Mouse (Mus musculus): ENCODE data around the gene Ang4.

The Ang4 gene

GRCm38 (mm10) chr14:51773490-51773889, at the start of gene Ang4:
Ang4 (minus strand) TSS chr14:51773590.
- in situ Hi-C loops (cut with MboI; ENCODE audit: low pct_unique_long_range_greater_than_20kb in 1 of 2, low sequenced_read_pairs in 2 of 2, unreplicated experiment in 1 of 2) = loop anchor here (5.0 to 10.0 kb wide), 2 partner anchors 676 to 679 kb away; partner anchors contain the start of genes Ang (in 1 of the 2) and Rnase4 (in 1 of the 2)

- in situ Hi-C loops (cut with MboI; ENCODE audit: low pct_unique_long_range_greater_than_20kb in 1 of 2, low sequenced_read_pairs in 2 of 2, unreplicated experiment in 1 of 2) = no loop called here
These were observed 26.4 kb upstream of the Ang4 start, which contains the start of gene AY358078 for GRCm38 (mm10) chr14:51799746-51800145. AY358078 (plus strand) TSS chr14:51800046.

GRCm38 (mm10) chr14:51794106-51794505, 20.7 kb upstream of the Ang4 start:
- in situ Hi-C loops (cut with MboI; ENCODE audit: low pct_unique_long_range_greater_than_20kb in 1 of 2, low sequenced_read_pairs in 2 of 2, unreplicated experiment in 1 of 2) = no loop called here

GRCm38 (mm10) chr14:51789196-51789595, 15.8 kb upstream of the Ang4 start:
- in situ Hi-C loops (cut with MboI; ENCODE audit: low pct_unique_long_range_greater_than_20kb in 1 of 2, low sequenced_read_pairs in 2 of 2, unreplicated experiment in 1 of 2) = loop anchor here in 1 of 2 experiments (5.0 kb wide), 1 partner anchor 68 kb away; no protein-coding TSS in a partner anchor

DNA sequence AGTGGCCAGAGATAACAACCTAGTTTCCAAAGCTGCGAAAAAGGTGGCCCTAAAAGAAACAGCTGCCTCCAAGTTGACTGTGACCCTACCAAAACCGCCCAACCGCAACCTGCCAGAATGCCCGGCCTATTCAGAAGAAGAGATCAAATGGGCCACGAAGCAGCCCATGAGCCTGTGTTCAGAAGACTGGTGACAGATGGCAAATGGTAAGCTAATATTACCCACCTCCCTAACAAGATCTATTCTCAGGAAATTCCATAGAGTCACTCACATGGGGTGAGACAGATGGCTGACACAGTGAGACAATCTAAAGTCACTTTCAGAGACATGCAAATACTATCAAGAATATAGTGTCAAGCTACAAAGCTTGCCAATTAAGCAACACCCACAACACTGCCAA, 13.7 kb upstream of the Ang4 start:
- in situ Hi-C loops (cut with MboI; ENCODE audit: low pct_unique_long_range_greater_than_20kb in 1 of 2, low sequenced_read_pairs in 2 of 2, unreplicated experiment in 1 of 2) = loop anchor here in 1 of 2 experiments (5.0 kb wide), 1 partner anchor 70 kb away; no protein-coding TSS in a partner anchor

DNA sequence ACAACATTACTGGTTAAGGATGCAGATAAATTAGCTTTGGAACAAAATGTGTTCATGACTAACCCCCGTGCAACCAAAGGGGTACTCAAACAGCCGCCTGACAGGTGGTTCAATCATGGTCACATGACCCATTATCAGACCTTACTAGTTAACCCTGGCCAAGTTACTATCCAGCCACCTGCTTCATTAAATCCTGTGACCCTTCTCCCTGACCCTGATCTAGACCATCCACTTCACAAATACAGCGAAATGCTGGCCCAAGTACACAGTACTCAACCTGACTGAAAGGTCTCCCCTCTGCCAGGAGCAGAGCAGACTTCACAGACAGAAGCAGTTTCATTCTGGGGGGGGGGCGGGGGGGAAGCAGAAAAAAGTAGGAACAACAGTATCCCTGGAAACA, 12.9 kb upstream of the Ang4 start:
- in situ Hi-C loops (cut with MboI; ENCODE audit: low pct_unique_long_range_greater_than_20kb in 1 of 2, low sequenced_read_pairs in 2 of 2, unreplicated experiment in 1 of 2) = loop anchor here in 1 of 2 experiments (5.0 kb wide), 1 partner anchor 71 kb away; no protein-coding TSS in a partner anchor

- in situ Hi-C loops (cut with MboI; ENCODE audit: low pct_unique_long_range_greater_than_20kb in 1 of 2, low sequenced_read_pairs in 2 of 2, unreplicated experiment in 1 of 2) = loop anchor here in 1 of 2 experiments (10.0 kb wide), 1 partner anchor 684 kb away; the partner anchor contains the start of genes Ang and Rnase4
These were observed 5.6 kb upstream of the Ang4 start for GRCm38 (mm10) chr14:51778865-51779481.

- in situ Hi-C loops (cut with MboI; ENCODE audit: low pct_unique_long_range_greater_than_20kb in 1 of 2, low sequenced_read_pairs in 2 of 2, unreplicated experiment in 1 of 2) = loop anchor here in 1 of 2 experiments (10.0 kb wide), 1 partner anchor 683 kb away; the partner anchor contains the start of genes Ang and Rnase4
These were observed 4.4 kb upstream of the Ang4 start for GRCm38 (mm10) chr14:51777791-51778190.

GRCm38 (mm10) chr14:51771378-51771777, 2.0 kb downstream of the Ang4 start:
- in situ Hi-C loops (cut with MboI; ENCODE audit: low pct_unique_long_range_greater_than_20kb in 1 of 2, low sequenced_read_pairs in 2 of 2, unreplicated experiment in 1 of 2) = loop anchor here (5.0 to 10.0 kb wide), 2 partner anchors 674 to 677 kb away; partner anchors contain the start of genes Ang (in 1 of the 2) and Rnase4 (in 1 of the 2)

DNA sequence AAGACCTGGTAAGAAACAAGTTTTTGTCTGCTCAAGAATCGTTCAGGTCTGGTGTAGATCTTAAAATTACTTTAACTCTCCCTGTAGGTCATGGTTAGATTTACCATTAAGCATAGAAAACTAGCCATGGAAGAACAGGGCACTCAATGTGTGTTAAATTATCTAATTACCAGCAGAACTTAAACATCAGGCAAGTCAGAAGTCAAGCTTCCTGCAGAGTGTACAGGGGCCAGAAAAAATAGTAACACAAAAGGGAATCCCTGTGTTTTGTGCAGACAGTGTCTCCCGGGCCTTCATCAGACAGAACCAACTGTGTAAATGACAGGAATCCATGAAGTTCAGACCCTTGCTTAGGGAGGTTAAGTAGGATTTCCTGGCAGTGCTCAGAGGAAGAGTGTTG, 17.4 kb downstream of the Ang4 start:
- in situ Hi-C loops (cut with MboI; ENCODE audit: low pct_unique_long_range_greater_than_20kb in 1 of 2, low sequenced_read_pairs in 2 of 2, unreplicated experiment in 1 of 2) = no loop called here

DNA sequence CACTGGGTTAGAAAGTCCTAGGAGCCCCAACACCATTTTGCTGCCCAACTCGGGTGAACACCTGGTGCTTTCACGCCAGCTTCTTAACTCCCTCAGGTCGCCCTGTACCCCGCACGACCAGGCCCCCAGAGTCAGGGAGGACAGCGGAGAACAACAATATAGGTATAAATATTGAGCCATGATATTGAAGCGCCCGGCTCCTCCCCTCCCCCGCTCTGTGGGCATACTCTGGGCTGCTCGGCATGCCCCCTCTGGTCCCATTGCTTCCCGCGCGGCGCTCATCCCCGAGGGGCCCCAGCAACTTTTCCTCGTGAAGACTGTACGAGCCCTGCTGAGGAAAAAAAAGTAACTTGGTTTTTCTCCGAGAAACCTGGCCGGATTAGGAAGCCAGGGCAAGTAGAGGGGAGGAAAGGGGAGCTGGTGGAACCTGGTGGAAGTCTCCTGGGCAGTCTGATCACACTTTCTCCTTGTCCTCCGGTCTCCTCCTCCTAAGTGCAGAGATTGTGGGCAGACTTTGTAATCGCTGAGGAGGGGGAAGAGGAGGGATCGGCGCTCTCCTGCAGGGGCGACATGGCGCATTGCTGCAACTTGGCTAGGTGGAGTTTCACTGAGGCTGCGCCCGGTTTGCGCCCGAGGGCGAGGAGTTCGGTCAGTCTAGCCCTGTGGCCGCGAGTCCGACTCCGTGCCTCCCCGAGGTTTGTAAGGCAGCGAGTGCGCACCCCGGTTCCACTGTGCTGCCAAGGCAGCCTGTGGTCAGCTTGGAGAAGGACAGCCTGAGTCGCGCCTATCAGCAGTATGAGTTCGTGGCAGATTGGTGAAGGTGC, 32.8 kb downstream of the Ang4 start:
- in situ Hi-C loops (cut with MboI; ENCODE audit: low pct_unique_long_range_greater_than_20kb in 1 of 2, low sequenced_read_pairs in 2 of 2, unreplicated experiment in 1 of 2) = loop anchor here in 1 of 2 experiments (10.0 kb wide), 1 partner anchor 386 kb away; no protein-coding TSS in a partner anchor

DNA sequence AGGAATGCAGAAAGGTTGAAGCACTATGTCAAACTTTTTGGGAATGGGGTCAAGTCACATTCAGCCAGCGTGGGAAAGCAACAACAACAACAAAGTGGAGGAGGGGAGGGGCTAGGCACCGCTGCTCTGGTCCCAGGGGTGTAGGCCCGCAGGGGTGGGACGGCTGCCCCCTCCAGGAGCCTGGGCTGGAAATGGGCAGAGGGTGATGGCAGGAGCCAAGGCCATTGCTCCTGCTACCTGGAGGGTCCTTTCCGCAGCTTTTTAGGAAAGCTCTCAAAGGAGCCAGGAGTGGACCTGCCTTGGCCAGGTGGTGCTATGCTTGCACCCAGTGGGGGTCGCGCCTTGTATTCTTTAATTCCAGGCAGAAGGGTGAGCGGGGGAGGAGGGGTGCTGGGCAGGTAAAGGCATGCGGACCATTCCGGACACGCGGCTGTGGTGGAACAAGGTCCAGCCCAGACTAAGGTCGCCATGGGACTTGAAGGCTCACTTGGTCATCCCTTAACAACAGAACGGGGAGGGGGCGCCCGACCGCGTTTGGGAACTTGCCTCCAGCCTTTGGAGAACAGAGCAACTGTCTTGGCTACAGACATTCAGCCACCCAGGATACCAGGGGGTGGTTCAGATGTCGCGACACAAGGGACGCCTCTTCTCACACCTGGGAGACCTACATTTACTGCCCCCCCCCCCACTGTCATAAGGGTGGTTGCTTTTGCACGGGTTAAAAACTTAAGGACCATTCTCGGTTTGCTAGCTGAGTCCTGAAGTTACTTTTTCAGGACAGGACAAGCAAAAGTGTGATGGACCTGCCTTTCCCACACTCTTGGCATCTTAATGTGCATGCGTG, 34.0 kb downstream of the Ang4 start:
- in situ Hi-C loops (cut with MboI; ENCODE audit: low pct_unique_long_range_greater_than_20kb in 1 of 2, low sequenced_read_pairs in 2 of 2, unreplicated experiment in 1 of 2) = no loop called here

DNA sequence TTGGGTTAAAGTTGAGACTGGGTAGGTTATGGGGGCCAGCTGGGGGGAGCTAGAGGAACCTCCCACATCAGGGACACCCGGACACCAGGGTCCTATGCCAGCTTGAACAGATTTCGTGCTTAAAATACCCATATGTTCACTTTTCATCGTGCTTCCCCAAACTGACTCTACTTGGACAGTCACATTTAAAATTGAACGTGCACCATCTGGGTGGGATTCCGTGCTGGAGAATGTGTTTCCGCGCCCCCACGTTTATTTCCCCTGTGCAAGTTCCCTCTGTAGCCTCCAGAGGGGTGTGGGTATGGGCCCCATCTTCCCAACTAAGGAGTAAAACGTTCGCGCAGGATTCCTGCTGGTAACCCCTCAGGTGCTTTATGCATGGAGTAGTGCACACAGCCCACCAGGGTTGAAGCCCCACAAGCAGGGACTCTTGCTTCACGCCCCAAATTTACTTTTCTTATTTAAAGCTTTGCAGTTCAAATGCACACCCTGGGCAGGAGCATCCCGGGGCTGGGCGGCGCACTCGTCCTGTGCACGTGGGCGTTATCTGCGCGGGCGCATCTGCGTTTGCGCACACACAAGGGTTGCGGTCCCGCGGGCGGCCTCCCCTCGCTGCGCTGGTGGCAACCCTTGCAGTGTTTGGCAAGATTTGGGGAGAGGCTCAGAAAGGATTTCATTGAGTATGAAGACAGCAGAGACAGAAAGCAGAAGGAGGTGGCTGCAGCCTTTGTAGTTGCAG, 34.8 kb downstream of the Ang4 start:
- in situ Hi-C loops (cut with MboI; ENCODE audit: low pct_unique_long_range_greater_than_20kb in 1 of 2, low sequenced_read_pairs in 2 of 2, unreplicated experiment in 1 of 2) = no loop called here

DNA sequence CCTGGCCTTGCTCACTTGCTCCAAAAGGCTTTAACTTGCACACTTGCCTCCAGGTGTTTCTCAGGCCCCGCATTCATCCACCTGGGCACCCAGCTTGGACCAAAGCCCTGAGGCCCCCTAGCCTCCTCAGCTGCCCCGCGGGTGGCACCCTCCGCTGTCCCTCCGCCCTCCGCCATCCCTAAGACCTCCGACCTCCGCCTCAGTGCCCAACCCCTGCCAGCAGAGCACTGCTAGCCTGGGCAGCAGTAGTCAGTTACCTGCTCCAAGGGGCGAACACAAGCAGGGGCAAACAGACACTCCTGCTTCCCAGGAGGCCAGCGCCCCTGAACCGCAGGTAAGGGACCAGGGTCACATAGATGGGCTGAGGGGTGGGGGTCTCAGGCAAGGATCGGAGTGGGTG, 35.4 kb downstream of the Ang4 start:
- in situ Hi-C loops (cut with MboI; ENCODE audit: low pct_unique_long_range_greater_than_20kb in 1 of 2, low sequenced_read_pairs in 2 of 2, unreplicated experiment in 1 of 2) = no loop called here

DNA sequence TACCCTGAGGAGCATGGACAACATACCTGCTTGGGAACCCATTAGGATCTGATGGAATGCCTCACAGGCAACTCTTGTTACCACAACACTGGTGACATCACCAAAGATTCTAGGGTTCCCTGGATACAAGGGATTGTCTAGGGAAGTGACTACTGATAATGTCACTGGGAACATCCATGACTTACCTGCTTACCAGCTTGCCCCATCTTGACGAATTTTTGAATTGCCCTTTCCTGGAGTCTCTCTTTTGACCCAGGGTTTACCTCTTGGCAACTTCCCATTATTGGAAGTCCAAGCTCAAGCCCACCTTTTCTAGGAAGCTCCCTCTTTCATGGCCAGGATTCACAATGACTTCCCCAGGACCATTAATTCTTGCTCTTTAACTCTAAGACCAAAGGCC, 56.3 kb downstream of the Ang4 start, which contains the start of gene Gm5800:
Gene Gm5800, minus strand, starts transcription at position 101 of the 400 bp plus-strand sequence.
- in situ Hi-C loops (cut with MboI; ENCODE audit: low pct_unique_long_range_greater_than_20kb in 1 of 2, low sequenced_read_pairs in 2 of 2, unreplicated experiment in 1 of 2) = no loop called here
